Mouse (Mus musculus): ENCODE data around the gene Zfp804b. TPM values are rescaled to one million over a fixed set of nuclear protein-coding genes. Genes with fewer than 3 reads are reported as not detected.
"Not testable (repeated sequence)": the region's sequence is repeated elsewhere in the genome, so short reads cannot be mapped to it uniquely, and the experiment has no call there.

The Zfp804b gene
- total RNA-seq (2017), result not detected in 2 replicates

DNA sequence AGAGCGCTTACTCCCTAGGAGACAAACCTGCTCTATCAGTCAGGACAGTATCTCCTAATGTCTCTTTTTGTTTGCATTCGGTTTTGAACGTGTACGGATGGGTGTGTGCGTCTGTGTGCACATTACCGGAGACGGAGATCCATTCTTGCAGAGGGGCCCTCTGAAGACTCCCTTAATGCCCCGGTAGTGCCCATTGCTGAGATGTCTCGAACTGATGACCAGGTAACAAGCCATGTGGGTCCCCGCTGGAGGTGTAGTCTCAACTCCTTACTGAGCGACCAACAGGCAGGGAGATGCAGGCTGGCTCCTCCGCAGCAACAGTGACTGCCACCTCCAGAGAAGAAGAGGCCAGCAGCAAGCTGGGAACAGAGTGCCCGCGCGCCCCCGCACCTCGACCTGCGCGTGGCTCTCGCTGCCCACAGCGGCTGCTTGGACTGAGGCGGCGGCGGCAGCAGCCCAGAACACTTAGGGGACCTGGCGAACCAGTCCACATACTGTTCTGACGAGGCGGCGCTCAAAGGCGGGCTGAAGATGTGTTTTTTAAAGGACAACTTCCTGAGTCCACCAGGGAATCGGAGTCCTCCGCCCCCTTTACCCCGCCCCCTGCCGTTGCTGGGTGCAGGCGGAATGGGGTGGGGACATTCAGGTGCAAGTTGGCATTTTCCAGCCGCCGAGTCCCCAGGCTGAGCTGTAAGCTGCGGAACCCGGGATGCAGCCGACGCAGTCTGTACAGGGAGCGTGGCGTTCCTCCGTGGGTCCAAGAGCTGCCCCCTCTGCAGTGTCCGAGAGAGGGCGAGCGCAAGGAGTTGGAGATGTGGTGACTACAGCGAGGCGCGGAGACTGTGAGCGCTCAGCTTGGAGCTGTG, at the start of gene Zfp804b:
Gene Zfp804b (minus strand): TSS at position 612 of the 866 bp plus-strand sequence.
- no peak for ATAC-seq (ENCODE audit: extremely low read depth, insufficient number of reproducible peaks, low FRiP score, poor library complexity, severe bottlenecking)

DNA sequence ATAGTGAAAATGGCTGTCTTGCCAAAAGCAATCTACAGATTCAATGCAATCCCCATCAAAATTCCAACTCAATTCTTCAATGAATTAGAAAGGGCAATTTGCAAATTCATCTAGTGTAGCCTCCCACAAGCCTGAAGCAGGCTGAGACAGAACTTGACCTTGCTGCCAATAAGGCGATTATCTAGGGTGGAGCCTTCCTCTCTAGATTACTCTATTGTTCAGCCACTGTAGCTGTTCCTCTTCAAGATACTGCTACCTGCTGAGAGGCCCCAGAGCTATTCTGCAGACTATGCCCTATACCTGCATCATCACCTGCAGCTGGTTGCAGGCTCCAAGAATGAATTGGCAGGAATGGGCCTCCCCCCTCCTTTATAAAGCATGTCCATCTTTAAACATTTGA, 20.1 kb upstream of the Zfp804b start:
- not testable (repeated sequence) for ATAC-seq (ENCODE audit: extremely low read depth, insufficient number of reproducible peaks, low FRiP score, poor library complexity, severe bottlenecking)

DNA sequence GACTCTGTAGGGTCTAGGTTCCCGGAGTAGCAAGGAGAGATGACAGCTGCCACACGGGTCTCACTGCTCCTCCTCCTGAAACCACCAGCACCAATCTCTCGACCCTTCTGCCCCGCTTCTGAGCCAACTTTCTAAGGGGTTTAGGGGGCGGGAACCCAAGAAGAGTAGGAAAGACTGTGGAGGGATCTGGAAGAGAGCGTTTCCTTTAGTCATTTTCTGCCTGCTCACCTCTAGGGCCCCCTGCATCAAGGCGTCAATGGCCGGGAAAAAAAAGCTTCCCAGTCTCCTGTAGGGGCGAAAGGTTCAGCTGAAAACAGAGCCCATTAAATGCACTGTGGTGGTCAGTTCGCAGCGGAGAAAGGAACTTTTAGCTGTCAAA, 444 bp upstream of the Zfp804b start:
- ATAC-seq (ENCODE audit: extremely low read depth, insufficient number of reproducible peaks, low FRiP score, poor library complexity, severe bottlenecking), result no peak

DNA sequence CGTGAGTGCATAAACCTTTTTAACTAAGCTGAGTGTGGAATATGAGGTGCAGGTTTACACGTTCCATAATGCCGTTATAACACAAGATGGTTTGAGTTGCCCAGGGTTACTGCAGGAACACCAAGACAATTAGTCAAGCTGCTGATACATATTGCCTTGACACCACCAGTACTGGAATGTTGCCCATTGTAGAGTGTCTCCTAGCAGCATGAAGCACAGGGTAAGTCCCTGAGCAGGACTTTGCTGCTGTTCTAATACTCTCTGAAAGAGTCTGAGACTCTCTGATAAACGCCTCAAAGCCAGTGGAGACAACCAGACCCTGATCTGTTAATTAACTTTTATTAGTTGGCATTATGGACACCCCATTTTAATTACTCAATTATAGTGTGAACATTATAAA, 19.0 kb downstream of the Zfp804b start:
- no peak for ATAC-seq (ENCODE audit: extremely low read depth, insufficient number of reproducible peaks, low FRiP score, poor library complexity, severe bottlenecking)

DNA sequence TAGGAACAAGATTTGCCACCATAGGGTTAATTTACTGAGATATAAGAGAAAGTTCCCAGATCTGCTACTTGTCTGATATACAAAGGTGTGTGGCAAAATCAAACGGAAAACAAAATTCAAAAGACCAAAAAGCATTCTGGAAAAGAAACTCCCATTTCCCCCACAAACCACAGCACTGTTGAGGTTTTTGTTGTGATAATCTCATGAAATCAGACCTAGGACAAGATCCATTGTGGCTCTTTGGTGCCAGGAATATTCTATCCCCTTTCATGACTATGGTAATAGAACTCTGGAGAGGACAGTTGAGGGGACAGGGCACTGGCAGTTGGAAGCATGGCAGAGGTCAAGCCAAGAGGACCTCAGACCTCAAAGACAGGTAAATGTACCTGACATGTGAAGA, 40.7 kb downstream of the Zfp804b start, which contains the start of gene Tex47:
Gene Tex47 (plus strand): TSS at position 301 of the 400 bp plus-strand sequence.
- ATAC-seq (ENCODE audit: extremely low read depth, insufficient number of reproducible peaks, low FRiP score, poor library complexity, severe bottlenecking), result no peak

DNA sequence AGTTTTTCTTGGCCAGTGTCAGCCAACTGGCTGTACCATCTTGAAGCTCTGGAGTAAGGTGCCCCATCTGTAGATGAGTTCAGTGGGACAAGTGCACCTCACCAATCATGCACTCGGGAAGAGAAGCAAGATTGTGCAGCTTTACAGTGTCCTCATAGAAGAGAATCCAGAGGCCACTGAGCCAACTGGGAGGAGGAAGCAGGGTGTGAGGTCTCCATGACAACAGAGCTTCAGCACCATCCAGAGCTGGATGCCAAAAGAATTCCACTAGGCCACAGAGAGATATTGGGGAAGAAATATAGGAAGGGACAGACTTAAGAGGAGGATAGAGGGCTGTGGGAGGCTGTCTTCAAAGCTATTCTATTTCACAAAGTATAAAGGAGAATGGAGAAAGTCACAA, 41.6 kb downstream of the Zfp804b start:
- no peak for ATAC-seq (ENCODE audit: extremely low read depth, insufficient number of reproducible peaks, low FRiP score, poor library complexity, severe bottlenecking)

DNA sequence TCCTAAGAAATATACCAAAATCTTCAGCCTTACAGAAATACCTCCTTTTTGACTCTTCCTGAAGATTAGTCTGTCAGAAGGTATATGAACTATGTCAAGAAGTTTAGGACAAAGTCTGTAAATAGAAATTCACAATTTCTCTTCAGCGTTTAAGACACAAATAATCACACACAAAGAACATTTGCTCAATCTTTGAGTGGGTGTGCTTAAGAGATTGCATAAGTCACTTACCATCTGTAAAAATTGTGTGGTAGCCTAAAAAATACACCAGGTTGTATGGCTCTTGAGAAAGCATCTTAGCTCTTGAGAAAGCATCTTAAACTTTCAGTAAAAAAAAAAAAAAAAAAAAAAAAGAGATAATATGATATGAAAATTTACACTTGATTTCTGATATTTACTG, 60.2 kb downstream of the Zfp804b start:
- no peak for ATAC-seq (ENCODE audit: extremely low read depth, insufficient number of reproducible peaks, low FRiP score, poor library complexity, severe bottlenecking)

DNA sequence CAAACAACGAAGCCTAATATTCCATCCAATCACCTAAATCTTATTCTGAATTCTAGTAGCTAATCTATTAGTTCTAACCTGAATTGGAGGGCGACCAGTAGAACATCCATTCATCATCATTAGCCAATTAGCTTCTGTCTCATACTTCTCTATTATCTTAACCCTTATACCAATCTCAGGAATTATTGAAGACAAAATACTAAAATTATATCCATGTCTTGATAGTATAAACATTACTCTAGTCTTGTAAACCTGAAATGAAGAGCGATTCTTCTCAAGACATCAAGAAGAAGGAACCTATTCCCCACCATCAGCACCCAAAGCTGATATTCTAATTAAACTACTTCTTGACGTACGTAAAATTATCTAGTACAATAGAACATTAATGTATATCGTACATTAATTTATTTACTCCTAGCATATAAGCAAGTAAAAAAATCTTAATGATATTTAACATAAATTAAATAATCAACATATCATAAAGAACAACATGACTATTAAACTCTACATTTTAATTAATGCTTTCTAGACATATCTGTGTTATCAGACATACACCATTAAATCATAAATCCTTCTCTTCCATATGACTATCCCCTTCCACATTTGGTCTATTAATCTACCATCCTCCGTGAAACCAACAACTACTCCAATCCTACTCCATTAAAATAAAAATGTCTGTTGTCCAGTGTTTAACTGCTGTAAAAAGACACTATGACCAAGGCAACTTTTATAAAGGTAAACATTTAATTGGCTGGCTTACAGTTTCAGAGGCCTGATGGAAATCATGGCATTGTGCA, 67.7 kb downstream of the Zfp804b start:
- peak; percentile 99 for ATAC-seq (ENCODE audit: extremely low read depth, insufficient number of reproducible peaks, low FRiP score, poor library complexity, severe bottlenecking)

DNA sequence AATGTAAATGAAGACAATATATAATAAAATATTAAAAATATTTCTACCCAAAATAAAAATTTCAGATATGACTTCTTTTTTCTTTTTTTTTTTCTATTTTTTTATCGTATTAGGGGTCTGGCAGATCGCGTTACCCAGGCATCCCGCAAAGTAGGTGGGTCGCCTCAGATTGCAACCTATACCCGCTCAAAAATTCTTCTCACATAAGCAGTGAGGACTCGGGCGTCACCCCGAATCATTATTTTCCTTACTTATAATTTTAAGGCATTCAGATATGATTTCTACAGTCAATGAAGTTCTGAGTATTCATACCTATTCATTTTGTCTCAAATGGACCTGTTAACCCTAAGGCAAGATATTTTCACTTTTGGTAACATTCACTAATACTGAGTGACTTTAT, 167.0 kb downstream of the Zfp804b start:
- ATAC-seq (ENCODE audit: extremely low read depth, insufficient number of reproducible peaks, low FRiP score, poor library complexity, severe bottlenecking), result no peak

DNA sequence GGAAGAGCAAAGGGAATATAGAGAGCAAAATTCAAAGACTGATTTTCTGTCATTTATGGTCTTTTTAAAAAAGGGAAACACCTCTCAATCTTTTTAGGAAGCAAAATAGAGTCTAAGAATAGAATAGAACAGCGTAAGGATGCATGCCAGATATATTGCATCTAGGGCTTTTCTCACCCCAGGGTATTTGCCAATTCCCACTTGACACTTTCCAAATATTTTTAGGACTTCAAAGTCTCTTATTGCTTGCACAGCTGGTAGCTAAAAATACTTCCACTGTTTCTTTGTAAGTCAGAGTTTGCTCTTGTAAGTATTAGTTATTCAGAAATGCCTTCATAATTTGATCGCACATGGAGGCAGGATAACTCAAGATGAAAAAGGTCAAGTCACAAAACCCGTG, 204.9 kb downstream of the Zfp804b start:
- ATAC-seq (ENCODE audit: extremely low read depth, insufficient number of reproducible peaks, low FRiP score, poor library complexity, severe bottlenecking), result no peak

DNA sequence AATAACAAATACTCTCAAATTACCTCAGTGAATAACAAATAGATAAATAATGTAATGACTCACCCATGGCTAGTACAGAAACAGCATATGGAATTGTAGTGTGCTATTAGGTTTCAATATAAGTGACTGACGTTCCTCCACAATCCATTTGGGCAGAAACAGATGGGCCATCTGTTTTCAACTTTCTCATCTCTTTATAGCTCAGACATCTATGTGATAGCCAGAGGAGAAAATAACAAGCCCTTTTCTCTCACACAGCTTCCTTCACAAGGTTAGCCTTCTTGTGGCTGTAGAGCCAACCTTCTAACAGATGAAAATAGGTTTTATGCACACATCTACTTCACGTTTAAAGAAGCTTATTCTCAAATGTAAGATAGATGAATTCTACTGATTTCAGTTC, 242.2 kb downstream of the Zfp804b start:
- no peak for ATAC-seq (ENCODE audit: extremely low read depth, insufficient number of reproducible peaks, low FRiP score, poor library complexity, severe bottlenecking)

DNA sequence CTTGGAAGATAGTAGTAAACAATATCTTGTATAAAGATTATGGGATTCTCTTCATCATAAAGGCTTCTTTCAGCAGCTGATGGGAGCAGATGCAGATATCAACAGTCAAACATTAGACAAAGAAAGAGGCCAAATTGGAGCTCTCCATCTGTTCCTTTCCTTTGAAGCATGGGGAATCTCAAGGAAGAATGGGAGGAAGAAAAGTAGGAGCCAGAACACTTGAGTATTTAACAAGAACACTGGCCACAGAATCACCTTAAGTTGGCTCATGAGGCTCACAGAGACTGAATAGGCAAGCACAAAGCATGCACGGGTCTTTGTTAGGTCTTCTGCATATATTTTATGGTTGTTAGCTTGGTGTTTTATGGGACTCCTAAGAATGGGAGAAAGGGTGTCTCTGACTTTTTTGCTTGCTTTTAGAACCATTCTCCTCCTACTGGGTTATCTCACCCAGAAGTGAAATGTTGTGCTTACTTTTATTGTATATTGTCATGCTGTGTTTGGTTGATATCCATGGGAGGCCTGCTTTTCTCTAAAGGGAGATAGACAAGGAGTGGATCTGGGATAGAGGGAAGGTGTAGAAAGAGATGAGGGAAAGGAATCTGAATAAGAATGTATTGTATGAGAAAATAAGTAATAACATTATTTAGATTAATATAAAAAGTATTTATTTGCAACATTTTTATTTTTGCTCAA, 270.5 kb downstream of the Zfp804b start:
- no peak for ATAC-seq (ENCODE audit: extremely low read depth, insufficient number of reproducible peaks, low FRiP score, poor library complexity, severe bottlenecking)

DNA sequence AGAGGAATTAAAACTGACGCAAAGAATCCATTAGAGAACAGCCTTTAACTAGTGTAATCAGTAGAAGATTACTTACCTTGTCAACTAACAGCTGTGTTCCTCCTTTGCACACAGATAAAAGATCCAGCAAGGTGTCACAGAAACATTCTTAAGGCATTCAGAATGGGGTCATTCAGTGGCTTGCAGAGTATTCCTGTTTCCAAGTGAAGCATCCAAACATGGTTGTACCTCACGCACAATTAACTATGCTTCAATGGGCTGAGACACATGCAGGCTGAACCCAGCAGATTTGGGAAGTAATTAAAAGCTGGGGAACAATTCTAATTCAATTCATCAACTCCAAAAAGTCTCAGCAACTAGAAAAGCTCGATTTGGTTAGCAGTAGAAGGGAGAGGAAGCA, 337.1 kb downstream of the Zfp804b start:
- ATAC-seq (ENCODE audit: extremely low read depth, insufficient number of reproducible peaks, low FRiP score, poor library complexity, severe bottlenecking), result no peak

DNA sequence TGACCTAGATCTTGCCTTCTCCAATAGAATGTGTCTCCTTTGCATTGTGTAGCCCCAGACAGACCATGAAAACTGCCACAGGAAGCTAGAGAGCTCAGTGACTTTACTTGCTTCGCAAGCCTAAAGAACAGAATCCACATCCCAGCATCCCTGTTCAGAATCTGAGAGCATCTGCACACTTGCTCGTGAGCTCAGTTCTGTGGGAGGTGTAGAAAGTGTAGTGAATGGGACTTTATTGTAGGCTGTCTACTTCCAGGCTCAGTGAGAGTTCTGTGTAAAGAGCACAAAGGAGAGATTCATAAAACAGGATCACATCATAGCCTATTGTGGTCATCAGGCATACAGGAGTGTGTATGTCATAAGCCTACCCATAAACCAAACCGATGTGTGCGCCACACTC, 360.6 kb downstream of the Zfp804b start:
- ATAC-seq (ENCODE audit: extremely low read depth, insufficient number of reproducible peaks, low FRiP score, poor library complexity, severe bottlenecking), result no peak

DNA sequence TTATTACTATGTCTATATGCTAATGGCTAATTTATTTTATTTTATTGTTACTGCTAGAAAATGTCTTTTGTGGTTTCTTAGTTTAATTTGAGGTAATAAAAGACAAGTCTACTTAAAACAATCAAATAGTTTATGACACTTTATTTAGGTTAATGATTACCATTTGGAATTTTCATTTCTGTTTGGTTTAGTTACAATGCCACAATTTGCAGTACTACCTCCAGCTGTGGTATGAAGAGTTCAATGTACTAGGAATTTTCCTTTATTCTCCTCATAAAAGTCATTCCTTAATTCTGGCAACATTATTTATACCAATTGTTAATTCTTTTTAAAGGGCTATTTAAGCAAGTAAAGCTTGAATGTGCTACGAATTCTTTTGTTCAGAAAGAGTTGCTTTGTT, 409.7 kb downstream of the Zfp804b start:
- no peak for ATAC-seq (ENCODE audit: extremely low read depth, insufficient number of reproducible peaks, low FRiP score, poor library complexity, severe bottlenecking)

DNA sequence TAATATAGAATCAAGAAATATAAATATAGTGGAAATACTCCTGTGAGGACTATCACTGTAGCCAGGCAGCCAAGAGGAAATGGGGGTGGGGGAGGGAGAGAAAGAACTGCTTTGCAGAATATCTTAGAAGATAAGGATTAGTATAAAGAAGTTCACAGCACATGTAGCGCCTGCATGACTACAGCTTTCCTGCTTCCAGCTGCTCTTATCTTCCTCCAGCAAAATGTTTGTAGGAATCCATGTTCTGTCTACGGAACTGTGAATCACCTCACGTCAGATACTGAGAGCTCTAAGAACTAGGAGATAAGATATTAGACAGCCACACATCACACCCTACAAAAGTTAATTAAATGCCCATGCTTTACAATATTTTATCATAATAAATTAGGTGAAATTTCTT, 433.3 kb downstream of the Zfp804b start:
- no peak for ATAC-seq (ENCODE audit: extremely low read depth, insufficient number of reproducible peaks, low FRiP score, poor library complexity, severe bottlenecking)

DNA sequence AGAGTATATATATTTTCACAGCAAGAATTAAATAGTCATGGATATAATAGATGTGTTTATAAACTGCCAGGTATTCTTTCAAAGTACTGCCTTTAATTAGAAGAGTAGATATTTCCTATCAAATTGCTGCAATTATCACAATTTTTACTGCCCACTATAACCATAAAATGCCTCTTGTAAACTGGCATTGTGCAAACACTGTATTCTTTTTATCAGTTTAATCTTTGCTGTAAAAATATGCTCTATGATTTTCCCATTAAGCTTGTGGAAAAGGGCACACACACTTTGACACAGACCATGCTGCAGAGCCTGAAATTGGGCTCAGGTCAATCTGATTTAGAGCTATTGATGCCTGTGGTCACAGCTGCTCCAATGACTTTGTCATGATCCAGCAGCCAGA, 463.2 kb downstream of the Zfp804b start:
- ATAC-seq (ENCODE audit: extremely low read depth, insufficient number of reproducible peaks, low FRiP score, poor library complexity, severe bottlenecking), result no peak

DNA sequence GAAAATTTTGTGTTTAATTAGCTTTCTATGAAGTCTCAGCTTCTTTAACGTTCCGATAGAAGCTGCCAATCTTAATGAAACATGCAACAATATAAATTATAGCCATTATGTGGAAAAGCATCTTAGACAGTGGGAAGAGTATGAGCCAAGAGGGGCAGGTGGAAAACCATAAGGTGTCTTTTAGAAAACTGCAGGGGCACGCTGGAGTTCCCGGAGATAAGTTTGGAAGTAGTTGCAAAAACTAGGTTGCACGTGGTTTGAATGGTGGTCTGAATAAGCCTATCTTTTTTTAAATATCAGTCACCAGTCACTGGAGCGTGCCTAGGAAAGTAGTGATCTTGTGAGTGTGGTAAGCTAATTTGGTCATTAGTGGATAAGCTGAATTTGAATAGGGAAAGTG, 473.0 kb downstream of the Zfp804b start:
- ATAC-seq (ENCODE audit: extremely low read depth, insufficient number of reproducible peaks, low FRiP score, poor library complexity, severe bottlenecking), result no peak

DNA sequence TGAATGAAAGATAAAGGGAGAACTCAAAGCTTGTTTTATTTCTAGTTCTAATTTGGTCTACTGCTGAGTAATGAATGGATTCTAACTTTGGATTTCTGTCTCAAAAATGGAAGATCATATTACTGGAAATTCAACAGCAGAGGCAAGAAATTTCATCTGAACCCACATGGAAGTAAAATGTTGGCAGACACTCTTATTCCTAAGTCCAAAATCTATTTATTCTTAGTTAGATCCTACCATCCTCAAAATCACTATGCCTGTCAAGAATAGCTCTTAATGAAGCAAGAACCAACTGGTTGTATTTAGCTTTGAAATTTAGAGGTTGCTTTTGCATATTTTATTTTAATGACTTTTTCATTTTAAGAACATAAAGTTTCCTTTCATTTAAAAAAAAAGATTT, 473.6 kb downstream of the Zfp804b start:
- no peak for ATAC-seq (ENCODE audit: extremely low read depth, insufficient number of reproducible peaks, low FRiP score, poor library complexity, severe bottlenecking)

DNA sequence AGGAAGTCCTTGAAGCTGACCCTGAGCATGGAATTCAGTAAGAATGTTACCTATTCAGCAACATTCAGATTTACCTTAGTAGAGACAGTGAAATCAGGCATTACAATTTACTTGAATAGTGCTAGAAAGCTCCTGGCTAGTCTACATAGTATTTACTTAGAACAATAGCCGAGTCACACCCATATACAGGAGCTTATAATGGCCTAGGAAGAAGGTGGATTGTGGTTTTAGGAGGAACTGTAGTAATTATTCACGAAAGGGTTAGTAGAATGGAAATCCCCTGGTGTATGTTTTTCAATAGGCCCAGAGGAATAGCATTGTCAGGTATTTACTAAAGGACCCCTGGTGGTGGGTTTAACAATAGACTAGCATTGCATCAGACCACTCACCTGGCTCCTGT, 549.2 kb downstream of the Zfp804b start:
- ATAC-seq (ENCODE audit: extremely low read depth, insufficient number of reproducible peaks, low FRiP score, poor library complexity, severe bottlenecking), result no peak
